Mouse (Mus musculus): Measurements from ENCODE around the gene Slc24a2. TPM values are rescaled to one million over a fixed set of nuclear protein-coding genes. Genes with fewer than 3 reads are reported as not detected.
A peak's percentile ranks its signal among the peaks of the same experiment; 100 is the strongest.

Gene Slc24a2
- total RNA-seq, 1 experiment from 2014 or later: 14.3 TPM

- DNase-seq: no peak
These were observed 114.6 kb downstream of the Slc24a2 start for GRCm38 (mm10) chr4:87115726-87116125.

- DNase-seq: no peak
These were observed 120.8 kb downstream of the Slc24a2 start for GRCm38 (mm10) chr4:87109331-87110059.

GRCm38 (mm10) chr4:87100936-87101335, 129.3 kb downstream of the Slc24a2 start:
- DNase-seq: no peak

GRCm38 (mm10) chr4:87096186-87096585, 134.1 kb downstream of the Slc24a2 start:
- DNase-seq: no peak

GRCm38 (mm10) chr4:87093612-87094011, 136.7 kb downstream of the Slc24a2 start:
- DNase-seq: no peak

GRCm38 (mm10) chr4:87090841-87091240, 139.4 kb downstream of the Slc24a2 start:
- DNase-seq: no peak

- no peak for DNase-seq
These were observed 141.6 kb downstream of the Slc24a2 start for GRCm38 (mm10) chr4:87088713-87089112.

GRCm38 (mm10) chr4:87087597-87087996, 142.7 kb downstream of the Slc24a2 start:
- no peak for DNase-seq

- DNase-seq: peak; percentile 23
These were observed 143.2 kb downstream of the Slc24a2 start for GRCm38 (mm10) chr4:87086933-87087577.

- no peak for DNase-seq
These were observed 149.0 kb downstream of the Slc24a2 start for GRCm38 (mm10) chr4:87081321-87081720.

- DNase-seq: no peak
These were observed 151.0 kb downstream of the Slc24a2 start for GRCm38 (mm10) chr4:87079305-87079704.

GRCm38 (mm10) chr4:87078726-87079125, 151.6 kb downstream of the Slc24a2 start:
- no peak for DNase-seq

- DNase-seq: no peak
These were observed 154.5 kb downstream of the Slc24a2 start for GRCm38 (mm10) chr4:87075761-87076160.

GRCm38 (mm10) chr4:87068121-87068520, 162.2 kb downstream of the Slc24a2 start:
- DNase-seq: no peak

GRCm38 (mm10) chr4:87065227-87065626, 165.1 kb downstream of the Slc24a2 start:
- no peak for DNase-seq

GRCm38 (mm10) chr4:87064561-87064960, 165.7 kb downstream of the Slc24a2 start:
- no peak for DNase-seq

GRCm38 (mm10) chr4:87062771-87063253, 167.5 kb downstream of the Slc24a2 start:
- no peak for DNase-seq

- no peak for DNase-seq
These were observed 168.6 kb downstream of the Slc24a2 start for GRCm38 (mm10) chr4:87061696-87062095.

GRCm38 (mm10) chr4:87057572-87057971, 172.7 kb downstream of the Slc24a2 start:
- no peak for DNase-seq

GRCm38 (mm10) chr4:87055768-87056167, 174.5 kb downstream of the Slc24a2 start:
- no peak for DNase-seq

- no peak for DNase-seq
These were observed 177.4 kb downstream of the Slc24a2 start for GRCm38 (mm10) chr4:87052881-87053280.

- DNase-seq: no peak
These were observed 181.2 kb downstream of the Slc24a2 start for GRCm38 (mm10) chr4:87049061-87049460.

- DNase-seq: no peak
These were observed 183.1 kb downstream of the Slc24a2 start for GRCm38 (mm10) chr4:87047131-87047530.

- DNase-seq: no peak
These were observed 187.0 kb downstream of the Slc24a2 start for GRCm38 (mm10) chr4:87043296-87043695.
